Mouse (Mus musculus): ENCODE data around the gene Afdn. TPM values are rescaled to one million over a fixed set of nuclear protein-coding genes. Genes with fewer than 3 reads are reported as not detected.
"Not testable (repeated sequence)": the region's sequence is repeated elsewhere in the genome, so short reads cannot be mapped to it uniquely, and the experiment has no call there.

Afdn gene
- polyA plus RNA-seq, 1 experiment: 51.7 TPM

GRCm38 (mm10) chr17:13761179-13761913, 1.0 kb downstream of the Afdn start, which contains the start of gene Tcte2:
Gene Tcte2 (minus strand): TSS chr17:13761825.
- TF ChIP-seq POLR2A (IDR thresholded peaks at IDR 0.05; ENCODE audit: low read depth, low read length) (no peak), CTCF (IDR thresholded peaks at IDR 0.05; ENCODE audit: borderline replicate concordance, insufficient read depth, low read length) (no peak)
- Histone ChIP-seq H3K4me1 (ENCODE audit: control insufficient read depth, insufficient read depth, low read length) (peaks cover 6% of the 10 kb centered on the region), H3K4me3 (ENCODE audit: insufficient read depth, low read length) (peak within 1 kb of the TSS; percentile 69), H3K27ac (ENCODE audit: insufficient read depth, low read length) (peak within 1 kb of the TSS; percentile 53; the same call in 1 of the 2 replicates)

GRCm38 (mm10) chr17:13763819-13764218, 3.5 kb downstream of the Afdn start:
- Histone ChIP-seq H3K4me1 (ENCODE audit: control insufficient read depth, insufficient read depth, low read length) (peaks cover 6% of the 10 kb centered on the region), H3K27ac (ENCODE audit: insufficient read depth, low read length) (no peak overlapping the region), H3K4me3 (ENCODE audit: insufficient read depth, low read length) (no peak overlapping the region)
- no peak for TF ChIP-seq CTCF (IDR thresholded peaks at IDR 0.05; ENCODE audit: borderline replicate concordance, insufficient read depth, low read length)

- H3K4me1 ChIP-seq (ENCODE audit: control insufficient read depth, insufficient read depth, low read length); H3K4me3 ChIP-seq (ENCODE audit: insufficient read depth, low read length); H3K27ac ChIP-seq (ENCODE audit: insufficient read depth, low read length): not testable (repeated sequence)
Measured at GRCm38 (mm10) chr17:13764911-13765310, 4.6 kb downstream of the Afdn start.

DNA sequence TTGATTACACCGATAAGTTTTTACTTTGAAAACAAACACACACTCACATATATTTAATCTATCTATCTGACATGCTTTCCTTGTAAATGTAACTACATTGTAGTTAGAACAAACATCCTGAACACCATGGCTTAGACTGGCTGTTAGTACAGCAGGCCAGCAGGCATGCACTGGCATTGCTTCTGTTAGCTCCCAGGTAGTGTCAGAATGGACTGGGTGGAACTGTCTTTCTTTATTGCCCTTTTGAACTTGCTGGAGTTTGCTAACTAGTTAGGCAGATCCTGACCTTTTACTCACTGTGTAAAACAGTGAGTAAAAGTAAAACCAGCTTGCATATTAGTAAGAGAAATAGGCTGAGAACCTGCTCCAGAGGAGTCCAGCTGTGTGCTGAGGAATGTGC, 8.2 kb downstream of the Afdn start:
- TF ChIP-seq CTCF (IDR thresholded peaks at IDR 0.05; ENCODE audit: borderline replicate concordance, insufficient read depth, low read length): no peak
- TF ChIP-seq POLR2A (IDR thresholded peaks at IDR 0.05; ENCODE audit: low read depth, low read length): no peak
- H3K27ac ChIP-seq (ENCODE audit: insufficient read depth, low read length): no peak overlapping the region
- no peaks in the 10 kb centered on the region; the same call in 1 of the 2 replicates for H3K4me1 ChIP-seq (ENCODE audit: control insufficient read depth, insufficient read depth, low read length)
- H3K4me3 ChIP-seq (ENCODE audit: insufficient read depth, low read length): no peak overlapping the region

- Histone ChIP-seq H3K4me1 (ENCODE audit: control insufficient read depth, insufficient read depth, low read length) (no peaks in the 10 kb centered on the region; the same call in 1 of the 2 replicates), H3K4me3 (ENCODE audit: insufficient read depth, low read length) (no peak overlapping the region), H3K27ac (ENCODE audit: insufficient read depth, low read length) (no peak overlapping the region)
- TF ChIP-seq CTCF (IDR thresholded peaks at IDR 0.05; ENCODE audit: borderline replicate concordance, insufficient read depth, low read length): no peak
- no peak for TF ChIP-seq POLR2A (IDR thresholded peaks at IDR 0.05; ENCODE audit: low read depth, low read length)
Measured at GRCm38 (mm10) chr17:13769256-13769655, 8.9 kb downstream of the Afdn start.

DNA sequence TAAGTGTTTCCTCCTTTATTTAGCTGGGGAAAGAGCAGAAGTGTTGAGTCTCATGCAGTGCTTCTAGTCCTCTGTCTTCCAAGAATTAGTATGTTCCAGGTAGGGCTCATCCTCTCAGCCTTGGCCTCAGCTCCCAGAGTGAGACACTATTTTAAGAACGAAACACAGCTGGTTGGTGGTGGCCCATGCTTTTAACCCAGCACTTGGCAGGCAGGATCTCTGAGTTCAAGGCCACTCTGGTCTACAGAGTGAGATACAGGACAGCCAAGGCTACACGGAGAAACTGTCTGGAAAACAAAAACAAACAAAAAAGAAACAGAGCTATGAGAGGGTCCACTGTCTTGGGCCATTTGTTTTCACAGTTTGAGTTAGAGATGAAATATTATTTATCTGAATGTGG, 17.3 kb downstream of the Afdn start:
- no peak overlapping the region for H3K27ac ChIP-seq (ENCODE audit: insufficient read depth, low read length)
- TF ChIP-seq POLR2A (IDR thresholded peaks at IDR 0.05; ENCODE audit: low read depth, low read length): no peak
- no peak for TF ChIP-seq CTCF (IDR thresholded peaks at IDR 0.05; ENCODE audit: borderline replicate concordance, insufficient read depth, low read length)
- no peak overlapping the region for H3K4me3 ChIP-seq (ENCODE audit: insufficient read depth, low read length)
- H3K4me1 ChIP-seq (ENCODE audit: control insufficient read depth, insufficient read depth, low read length): no peaks in the 10 kb centered on the region

GRCm38 (mm10) chr17:13778865-13779264, 18.5 kb downstream of the Afdn start:
- no peak for TF ChIP-seq POLR2A (IDR thresholded peaks at IDR 0.05; ENCODE audit: low read depth, low read length)
- TF ChIP-seq CTCF (IDR thresholded peaks at IDR 0.05; ENCODE audit: borderline replicate concordance, insufficient read depth, low read length): no peak
- no peak overlapping the region for H3K27ac ChIP-seq (ENCODE audit: insufficient read depth, low read length)
- no peak overlapping the region for H3K4me3 ChIP-seq (ENCODE audit: insufficient read depth, low read length)
- H3K4me1 ChIP-seq (ENCODE audit: control insufficient read depth, insufficient read depth, low read length): no peaks in the 10 kb centered on the region

DNA sequence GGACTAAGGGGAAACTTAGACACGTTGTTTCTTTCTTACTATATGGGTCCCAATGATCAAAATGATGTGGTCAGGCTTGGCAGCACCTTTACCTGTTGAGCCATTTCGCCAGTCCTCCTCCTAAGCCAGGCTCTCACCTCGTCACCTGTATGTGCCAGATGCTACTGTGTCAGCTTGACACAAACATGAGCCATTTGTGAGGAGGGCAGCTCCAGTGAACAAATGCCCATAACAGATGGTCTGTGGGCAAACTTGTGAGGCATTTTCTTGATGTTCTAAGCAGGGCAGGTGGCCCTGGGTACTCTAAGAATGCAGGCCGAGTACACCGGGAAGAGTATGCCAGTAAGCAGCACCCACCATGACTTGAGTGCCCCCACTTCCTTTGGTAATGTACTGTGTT, 21.6 kb downstream of the Afdn start:
- no peak overlapping the region for H3K27ac ChIP-seq (ENCODE audit: insufficient read depth, low read length)
- H3K4me1 ChIP-seq (ENCODE audit: control insufficient read depth, insufficient read depth, low read length): no peaks in the 10 kb centered on the region
- no peak overlapping the region for H3K4me3 ChIP-seq (ENCODE audit: insufficient read depth, low read length)
- TF ChIP-seq POLR2A (IDR thresholded peaks at IDR 0.05; ENCODE audit: low read depth, low read length) (no peak), CTCF (IDR thresholded peaks at IDR 0.05; ENCODE audit: borderline replicate concordance, insufficient read depth, low read length) (no peak)

DNA sequence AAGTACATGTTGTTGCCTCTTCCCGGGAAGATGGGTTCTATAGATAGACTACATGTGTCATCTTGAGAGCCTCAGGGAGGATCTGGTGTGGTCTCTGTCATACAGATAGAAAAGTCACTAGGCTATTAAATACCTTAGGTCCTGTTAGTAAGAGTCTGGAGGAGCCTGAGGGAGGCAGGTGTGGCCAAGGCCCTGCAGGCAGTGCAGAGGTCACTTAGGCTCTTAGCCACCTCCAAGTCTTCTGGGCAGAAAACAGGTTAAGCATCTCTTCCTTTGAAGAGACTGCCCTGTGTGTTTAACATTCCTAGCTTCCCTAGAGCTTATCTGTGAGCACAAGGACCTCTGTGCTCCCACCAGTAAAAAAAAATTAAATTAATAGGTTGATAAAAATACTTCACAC, 23.1 kb downstream of the Afdn start:
- TF ChIP-seq POLR2A (IDR thresholded peaks at IDR 0.05; ENCODE audit: low read depth, low read length): no peak
- TF ChIP-seq CTCF (IDR thresholded peaks at IDR 0.05; ENCODE audit: borderline replicate concordance, insufficient read depth, low read length): no peak

DNA sequence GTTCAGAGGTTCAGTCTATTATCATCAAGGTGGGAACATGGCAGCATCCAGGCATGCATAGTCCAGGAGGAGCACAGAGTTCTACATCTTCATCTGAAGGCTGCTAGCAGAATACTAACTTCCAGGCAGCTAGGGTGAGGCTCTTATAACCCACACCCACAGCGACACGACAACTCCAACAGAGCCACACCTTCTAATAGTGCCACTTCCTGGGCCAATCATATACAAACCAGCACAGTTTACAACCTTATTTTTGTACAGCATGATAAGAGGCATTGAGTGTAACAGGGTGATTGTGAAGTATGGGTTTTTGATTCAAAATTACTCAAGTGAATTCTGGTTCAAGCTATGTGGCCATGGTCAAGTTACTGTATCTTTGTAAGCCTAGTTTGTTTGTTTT, 29.7 kb downstream of the Afdn start:
- not testable (repeated sequence) for H3K27ac ChIP-seq (ENCODE audit: insufficient read depth, low read length)

More for the DNA sequence above, 23.1 kb downstream of the Afdn start:
- no peak overlapping the region for H3K27ac ChIP-seq (ENCODE audit: insufficient read depth, low read length)
- H3K4me1 ChIP-seq (ENCODE audit: control insufficient read depth, insufficient read depth, low read length): no peaks in the 10 kb centered on the region
- no peak overlapping the region for H3K4me3 ChIP-seq (ENCODE audit: insufficient read depth, low read length)

GRCm38 (mm10) chr17:13797691-13798090, 37.4 kb downstream of the Afdn start:
- TF ChIP-seq CTCF (IDR thresholded peaks at IDR 0.05; ENCODE audit: borderline replicate concordance, insufficient read depth, low read length): no peak
- TF ChIP-seq POLR2A (IDR thresholded peaks at IDR 0.05; ENCODE audit: low read depth, low read length): no peak
- Histone ChIP-seq H3K4me3 (ENCODE audit: insufficient read depth, low read length) (no peak overlapping the region), H3K27ac (ENCODE audit: insufficient read depth, low read length) (no peak overlapping the region), H3K4me1 (ENCODE audit: control insufficient read depth, insufficient read depth, low read length) (peaks cover 9% of the 10 kb centered on the region)

More for the DNA sequence above, 29.7 kb downstream of the Afdn start:
- not testable (repeated sequence) for H3K4me1 ChIP-seq (ENCODE audit: control insufficient read depth, insufficient read depth, low read length); H3K4me3 ChIP-seq (ENCODE audit: insufficient read depth, low read length)

Data from embryonic fibroblast, embryonic 13.5 days (primary cell).